Mouse (Mus musculus): Measurements from ENCODE around the gene Ccnb2. TPM values are rescaled to one million over a fixed set of nuclear protein-coding genes. Genes with fewer than 3 reads are reported as not detected.

Ccnb2 gene
- total and polyA plus RNA-seq, 3 experiments: 83.9 to 130 (median 102) TPM

GRCm38 (mm10) chr9:70416412-70416811 is 4.9 kb downstream of the Ccnb2 start (continued):
- TF ChIP-seq SMC3 (IDR thresholded peaks at IDR 0.05; ENCODE audit: low read depth, low read length) (peak; percentile 70), NELFE (IDR thresholded peaks at IDR 0.05; ENCODE audit: low read depth, low read length) (0 out of 2 replicates have a peak, but pooled peaks have one; percentile 21), RAD21 (IDR thresholded peaks at IDR 0.05; ENCODE audit: low read depth, low read length) (peak; percentile 54), CHD1 (IDR thresholded peaks at IDR 0.05; ENCODE audit: low read depth, low read length) (no peak), ELF1 (IDR thresholded peaks at IDR 0.05; ENCODE audit: low read depth, low read length) (no peak), ZC3H11A (IDR thresholded peaks at IDR 0.05; ENCODE audit: low read depth, low read length) (no peak), JUND (conservative IDR thresholded peaks at IDR 0.05; ENCODE audit: low read depth, low read length) (no peak), TCF12 (IDR thresholded peaks at IDR 0.05; ENCODE audit: low read depth, low read length) (no peak), MAZ (IDR thresholded peaks at IDR 0.05; ENCODE audit: low read depth, low read length) (no peak), BHLHE40 (IDR thresholded peaks at IDR 0.05; ENCODE audit: low read depth, low read length) (no peak)

- H3K4me1 ChIP-seq (ENCODE audit: control insufficient read depth in 1 of 2, insufficient read depth in 2 of 2): no peaks in the 10 kb centered on the region
- no peak overlapping the region for H3K4me3 ChIP-seq (replicated peaks in 1 of 3; ENCODE audit: low read depth in 2 of 3, low read length in 2 of 3, poor library complexity in 1 of 3)
- H3K36me3 ChIP-seq (replicated peaks in 1 of 2; ENCODE audit: control insufficient read depth in 1 of 2, insufficient read depth in 1 of 2, low read length in 1 of 2): peaks cover 75 to 93% of the 10 kb centered on the region in 2 experiments
- no peaks in the 10 kb centered on the region for H3K27me3 ChIP-seq (replicated peaks)
- no peak overlapping the region for H3K9ac ChIP-seq (ENCODE audit: insufficient read depth, low read depth)
- no peak for DNase-seq (ENCODE audit: extremely low read depth)
- no peak overlapping the region for H3K4me2 ChIP-seq (ENCODE audit: insufficient read depth, low read depth, poor library complexity, severe bottlenecking)
- no peaks in the 10 kb centered on the region for H3K79me2 ChIP-seq (replicated peaks; ENCODE audit: control insufficient read depth, extremely low read depth, insufficient read depth, poor library complexity, severe bottlenecking)
- in situ Hi-C loops (cut with MboI; ENCODE audit: low pct_ligation_motif_present, low pct_unique_long_range_greater_than_20kb, low sequenced_read_pairs): loop anchor here (10.0 kb wide), 2 partner anchors 92 to 308 kb away; partner anchors contain the start of gene Rnf111
- H3K9me3 ChIP-seq (replicated peaks; ENCODE audit: low read length): no peaks in the 10 kb centered on the region
- no peak overlapping the region for H3K27ac ChIP-seq (ENCODE audit: insufficient read depth, low read depth)
- TF ChIP-seq TBP (conservative IDR thresholded peaks at IDR 0.05; ENCODE audit: low read depth, low read length) (no peak), TCF12 (IDR thresholded peaks at IDR 0.05; ENCODE audit: low read depth, low read length) (no peak), NELFE (IDR thresholded peaks at IDR 0.05; ENCODE audit: low read depth, low read length) (no peak), ZC3H11A (IDR thresholded peaks at IDR 0.05; ENCODE audit: low read depth, low read length) (no peak), CHD1 (IDR thresholded peaks at IDR 0.05; ENCODE audit: low read depth, low read length) (no peak), PAX5 (IDR thresholded peaks at IDR 0.05; ENCODE audit: low read length) (no peak), CHD2 (IDR thresholded peaks at IDR 0.05; ENCODE audit: low read length) (no peak), ZMIZ1 (IDR thresholded peaks at IDR 0.05; ENCODE audit: low read depth, low read length) (no peak), UBTF (IDR thresholded peaks at IDR 0.05; ENCODE audit: low read depth, low read length) (no peak), USF2 (conservative IDR thresholded peaks at IDR 0.05; ENCODE audit: low read depth, low read length) (no peak), MAZ (IDR thresholded peaks at IDR 0.05; ENCODE audit: low read depth, low read length) (no peak), SMC3 (IDR thresholded peaks at IDR 0.05; ENCODE audit: low read depth, low read length) (no peak), JUN (IDR thresholded peaks at IDR 0.05; ENCODE audit: insufficient read depth, low read depth, low read length) (no peak), ZKSCAN1 (IDR thresholded peaks at IDR 0.05; ENCODE audit: borderline replicate concordance, low read depth, low read length) (no peak), USF1 (IDR thresholded peaks at IDR 0.05; ENCODE audit: low read depth, low read length) (no peak), GABPA (IDR thresholded peaks at IDR 0.05; ENCODE audit: insufficient replicate concordance, low read depth, low read length) (no peak)
- dilution Hi-C loops (cut with MboI; ENCODE audit: extremely low pct_ligation_motif_present, extremely low pct_unique_long_range_greater_than_20kb, low sequenced_read_pairs): no loop called here
These were observed 8.3 kb downstream of the Ccnb2 start for GRCm38 (mm10) chr9:70413038-70413437.
